Mouse (Mus musculus): ENCODE measurements at regions not wholly inside any gene's neighbourhood (a gene's known extent, or its start where the extent isn't known, plus 50 kb on each side); places are given as distances from the start of the nearest gene placed in this dataset.

DNA sequence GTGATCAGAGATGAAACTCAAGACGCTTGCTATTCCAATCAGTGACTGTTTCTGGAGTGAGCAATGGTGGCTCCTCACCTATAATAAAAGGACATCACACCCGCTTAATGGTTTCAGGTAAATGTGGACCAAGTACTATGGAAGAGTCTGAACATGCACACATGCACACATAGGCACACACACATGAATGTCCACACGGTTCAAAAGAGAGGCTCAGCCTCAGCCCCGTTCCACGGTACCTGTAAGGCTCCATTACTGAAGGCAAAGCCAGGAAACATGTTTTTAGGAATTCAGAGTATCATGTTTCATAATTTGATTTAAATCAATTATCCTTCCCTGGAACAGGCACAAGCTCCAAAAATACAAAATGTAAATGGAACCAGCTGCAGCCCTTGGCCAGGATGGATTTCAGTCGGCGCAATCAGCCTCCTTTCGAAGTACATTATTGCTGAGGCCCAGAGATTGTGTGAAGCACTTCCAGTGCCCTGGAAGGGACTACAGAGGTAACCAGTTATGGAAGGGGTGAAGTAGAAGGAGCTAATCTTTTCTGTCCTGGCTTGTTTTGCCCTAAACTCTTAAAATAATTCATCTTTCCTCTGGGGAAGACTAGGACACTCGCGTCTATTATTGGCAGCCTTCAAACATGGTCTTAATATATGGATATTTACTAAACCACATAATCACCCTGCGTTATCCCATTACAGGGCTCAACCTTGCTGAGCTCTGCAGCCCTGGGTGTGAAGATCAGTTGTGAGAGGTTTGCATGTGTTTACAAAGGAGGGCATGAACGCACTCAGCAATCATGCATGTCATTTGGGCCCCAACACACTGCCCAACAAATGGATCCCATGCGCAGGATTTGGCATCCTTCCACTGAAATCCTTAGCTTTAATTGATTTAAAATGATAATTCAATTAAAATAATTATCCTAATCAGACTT, 415.2 kb upstream of the Meis1 start:
- TF ChIP-seq CTCF (IDR thresholded peaks at IDR 0.05) (no peak), EP300 (IDR thresholded peaks at IDR 0.05) (no peak)
